Mouse (Mus musculus): ENCODE results near the gene Ercc6.

GRCm38 (mm10) chr14:32516086-32516485, 2.8 kb downstream of the Ercc6 start:
- TF ChIP-seq CTCF (IDR thresholded peaks at IDR 0.05; ENCODE audit: extremely low read depth, insufficient read length, insufficient replicate concordance, low read depth, low read length) = no peak
- no peak for TF ChIP-seq POLR2A (IDR thresholded peaks at IDR 0.05; ENCODE audit: low read depth, low read length)
